Mouse (Mus musculus): ENCODE measurements at regions not wholly inside any gene's neighbourhood (a gene's known extent, or its start where the extent isn't known, plus 50 kb on each side); places are given as distances from the start of the nearest gene placed in this dataset.

GRCm38 (mm10) chr11:52685436-52685835 lies 79.0 kb upstream of the Fstl4 start:
- 33% methylated on average over 2 of the region's 2 CpGs for WGBS
- H3K9ac ChIP-seq: no peak overlapping the region
- H3K4me3 ChIP-seq: no peak overlapping the region
- H3K27ac ChIP-seq: no peak overlapping the region
- no peaks in the 10 kb centered on the region for H3K27me3 ChIP-seq (replicated peaks)
- no peaks in the 10 kb centered on the region for H3K36me3 ChIP-seq (replicated peaks)
- peaks cover 4% of the 10 kb centered on the region; the same call in 1 of the 2 replicates for H3K4me1 ChIP-seq
- no peaks in the 10 kb centered on the region for H3K9me3 ChIP-seq
- ATAC-seq (replicated peaks): no peak
- H3K4me2 ChIP-seq: no peak overlapping the region

- no peak for ATAC-seq (replicated peaks)
- 66% methylated on average over 3 of the region's 3 CpGs for WGBS
- Histone ChIP-seq H3K4me2 (no peak overlapping the region), H3K36me3 (replicated peaks) (no peaks in the 10 kb centered on the region), H3K4me3 (no peak overlapping the region), H3K27ac (no peak overlapping the region), H3K9me3 (no peaks in the 10 kb centered on the region), H3K9ac (no peak overlapping the region), H3K27me3 (replicated peaks) (no peaks in the 10 kb centered on the region), H3K4me1 (no peaks in the 10 kb centered on the region; the same call in 1 of the 2 replicates)
Observed at GRCm38 (mm10) chr11:52692701-52693100, 71.7 kb upstream of the Fstl4 start.

GRCm38 (mm10) chr11:52701682-52702081 lies 62.8 kb upstream of the Fstl4 start:
- H3K9ac ChIP-seq: no peak overlapping the region
- WGBS: 90% methylated on average over 10 of the region's 10 CpGs
- ATAC-seq (replicated peaks): no peak
- H3K4me1 ChIP-seq: no peaks in the 10 kb centered on the region
- H3K27ac ChIP-seq: no peak overlapping the region
- H3K4me2 ChIP-seq: no peak overlapping the region
- H3K4me3 ChIP-seq: no peak overlapping the region
- H3K9me3 ChIP-seq: no peaks in the 10 kb centered on the region
- no peaks in the 10 kb centered on the region for H3K27me3 ChIP-seq (replicated peaks)
- no peaks in the 10 kb centered on the region for H3K36me3 ChIP-seq (replicated peaks)

GRCm38 (mm10) chr11:52703391-52703790 lies 61.0 kb upstream of the Fstl4 start:
- no peaks in the 10 kb centered on the region for H3K27me3 ChIP-seq (replicated peaks)
- H3K36me3 ChIP-seq (replicated peaks): no peaks in the 10 kb centered on the region
- H3K4me1 ChIP-seq: no peaks in the 10 kb centered on the region
- no peaks in the 10 kb centered on the region for H3K9me3 ChIP-seq
- H3K4me2 ChIP-seq: no peak overlapping the region
- ATAC-seq (replicated peaks): no peak
- 86% methylated on average over 4 of the region's 4 CpGs for WGBS
- no peak overlapping the region for H3K27ac ChIP-seq
- H3K9ac ChIP-seq: no peak overlapping the region
- H3K4me3 ChIP-seq: no peak overlapping the region
